Mouse (Mus musculus) embryonic facial prominence, embryonic 10.5 days (tissue): ENCODE data around the gene Larp4b. TPM values are rescaled to one million over a fixed set of nuclear protein-coding genes. Genes with fewer than 3 reads are reported as not detected.

Experiments
- DNase-seq: peaks from one replicate; pipeline ENCODE4 v3.0.0-alpha.2; 2017; ENCODE audit warnings: low spot score
- H3K27ac ChIP-seq: fragments of 300-500 bp; sonication (generic); replicated peaks from 2 replicates; pipeline ENCODE4 v1.5.1; 2016; ENCODE audit warnings: mild to moderate bottlenecking
- H3K27me3 ChIP-seq: fragments of 300-500 bp; sonication (generic); replicated peaks from 2 replicates; pipeline ENCODE4 v1.6.1; 2016; ENCODE audit warnings: low read depth, mild to moderate bottlenecking; ENCODE audit not compliant: poor library complexity, severe bottlenecking
- H3K36me3 ChIP-seq: fragments of 300-500 bp; sonication (generic); replicated peaks from 2 replicates; pipeline ENCODE4 v1.6.1; 2016; ENCODE audit warnings: mild to moderate bottlenecking, moderate library complexity
- H3K4me1 ChIP-seq: fragments of 300-500 bp; sonication (generic); 2 replicates; pipeline ENCODE4 v1.6.1; 2016
- H3K4me3 ChIP-seq: fragments of 300-500 bp; sonication (generic); 2 replicates; pipeline ENCODE4 v1.5.1; 2016; ENCODE audit warnings: mild to moderate bottlenecking, moderate library complexity
- H3K9me3 ChIP-seq: fragments of 300-500 bp; sonication (generic); 2 replicates; pipeline ENCODE4 v1.6.1; 2016; ENCODE audit warnings: mild to moderate bottlenecking
- WGBS: fragments of 180-500 bp; shearing (Covaris S2); methylation state at CpG from one replicate; pipeline ENCODE4 v1.1.7; 2016; 5-methylcytosine and 5-hydroxymethylcytosine counted together
- polyA plus RNA-seq: library from polyadenylated mRNA; unstranded; fragments of >200 nt; fragmentation: Nextera tagmentation; extraction: Ambion mirVana; gene quantifications from 2 replicates; pipeline ENCODE4 v1.2.1, GENCODE M21; 2016

The Larp4b gene
- polyA plus RNA-seq, 1 experiment from 2014 or later = 34.3 TPM

DNA sequence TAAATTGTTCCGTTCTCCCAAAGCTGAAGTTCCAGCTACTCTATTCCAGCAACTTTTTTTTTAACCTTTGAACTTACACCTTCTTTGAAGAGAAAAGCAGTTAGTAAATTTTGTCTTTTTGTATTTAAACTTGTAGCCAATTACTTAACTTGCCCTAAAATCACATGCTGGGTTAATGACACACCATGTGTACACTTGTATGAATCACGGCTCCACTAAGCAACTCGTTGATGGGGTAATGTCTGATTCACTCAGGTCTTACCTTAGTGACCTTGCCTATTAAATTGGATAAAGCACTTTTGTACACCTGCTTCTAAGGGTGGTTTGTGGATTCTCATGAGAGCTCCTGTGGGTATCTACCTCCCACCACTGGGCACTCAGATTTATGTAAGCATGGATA, 74.2 kb downstream of the Larp4b start:
- Histone ChIP-seq H3K9me3 (no peaks in the 10 kb centered on the region), H3K27me3 (no peaks in the 10 kb centered on the region), H3K27ac (no peak overlapping the region), H3K36me3 (peaks cover 96% of the 10 kb centered on the region), H3K4me3 (no peak overlapping the region), H3K4me1 (no peaks in the 10 kb centered on the region)
- WGBS = 90% methylated on average over 3 of the region's 3 CpGs
- DNase-seq = no peak

DNA sequence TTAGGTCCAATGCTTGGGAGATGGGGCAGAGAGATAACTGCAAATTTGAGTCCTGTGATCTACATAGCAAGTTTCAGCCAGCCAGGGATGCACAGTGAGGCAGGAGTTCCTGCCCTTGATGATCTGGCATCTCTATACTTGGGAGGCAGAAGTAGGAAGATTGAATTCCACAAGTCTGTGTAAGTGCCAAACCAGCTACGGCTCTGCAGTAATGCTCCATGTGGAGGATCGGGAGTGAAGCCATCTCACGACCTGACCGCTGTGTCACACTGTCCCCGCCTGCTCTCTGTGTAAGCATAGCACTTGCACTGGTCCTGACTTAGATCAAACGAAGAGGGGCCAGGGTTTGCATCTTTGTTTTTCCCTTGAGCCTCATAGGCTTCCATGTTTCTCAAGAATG, 75.9 kb downstream of the Larp4b start:
- H3K4me1 ChIP-seq = no peaks in the 10 kb centered on the region
- H3K9me3 ChIP-seq = no peaks in the 10 kb centered on the region
- no peak for DNase-seq
- no peak overlapping the region for H3K4me3 ChIP-seq
- H3K27me3 ChIP-seq = no peaks in the 10 kb centered on the region
- H3K36me3 ChIP-seq = peaks cover 96% of the 10 kb centered on the region
- WGBS = 93% methylated on average over 6 of the region's 6 CpGs
- H3K27ac ChIP-seq = no peak overlapping the region

DNA sequence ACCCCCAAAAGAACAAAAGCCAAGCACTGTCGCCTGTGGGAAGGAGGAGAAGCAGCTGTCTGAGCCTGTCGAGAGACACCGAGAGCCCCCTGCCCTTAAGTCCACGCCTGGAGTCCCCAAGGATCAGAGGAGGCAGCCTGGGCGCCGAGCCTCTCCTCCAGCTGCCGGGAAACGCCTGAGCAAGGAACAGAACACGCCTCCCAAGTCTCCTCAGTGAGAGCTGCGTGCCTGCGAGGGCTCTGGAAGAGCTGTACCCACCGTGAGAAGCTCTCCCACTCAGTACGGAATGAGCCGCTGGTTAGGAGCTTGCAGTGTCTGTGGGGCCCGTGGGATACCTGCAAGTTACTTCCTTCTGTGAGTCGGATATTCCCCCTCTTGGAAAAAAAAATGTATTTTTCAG, 77.0 kb downstream of the Larp4b start:
- no peak overlapping the region for H3K27ac ChIP-seq
- H3K4me3 ChIP-seq = no peak overlapping the region
- peaks cover 96% of the 10 kb centered on the region for H3K36me3 ChIP-seq
- DNase-seq = no peak
- H3K27me3 ChIP-seq = no peaks in the 10 kb centered on the region
- WGBS = 86% methylated on average over 16 of the region's 16 CpGs
- H3K9me3 ChIP-seq = no peaks in the 10 kb centered on the region
- H3K4me1 ChIP-seq = no peaks in the 10 kb centered on the region

DNA sequence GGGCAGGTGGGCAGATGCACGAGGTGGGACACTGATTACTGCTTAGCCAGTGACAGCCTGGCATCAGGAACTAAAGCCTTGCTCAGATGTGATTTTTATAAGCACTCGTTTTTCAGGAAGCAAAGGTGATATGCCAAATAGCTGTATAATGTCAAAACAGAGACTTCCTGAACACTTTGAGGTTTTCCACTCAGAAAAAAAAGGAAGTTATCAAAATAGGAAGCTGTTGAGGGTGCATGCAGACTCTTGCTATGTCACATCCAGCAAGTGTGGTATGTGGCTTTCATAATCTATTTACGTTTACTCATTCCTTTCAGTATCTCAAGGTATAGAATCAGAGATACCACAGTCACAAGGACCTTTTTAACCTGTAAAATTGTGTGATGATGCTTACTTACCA, 79.7 kb downstream of the Larp4b start:
- Histone ChIP-seq H3K4me3 (no peak overlapping the region), H3K4me1 (no peaks in the 10 kb centered on the region), H3K27ac (no peak overlapping the region), H3K9me3 (no peaks in the 10 kb centered on the region), H3K36me3 (peaks cover 78% of the 10 kb centered on the region), H3K27me3 (no peaks in the 10 kb centered on the region)
- WGBS = 82% methylated on average over 3 of the region's 3 CpGs
- no peak for DNase-seq

DNA sequence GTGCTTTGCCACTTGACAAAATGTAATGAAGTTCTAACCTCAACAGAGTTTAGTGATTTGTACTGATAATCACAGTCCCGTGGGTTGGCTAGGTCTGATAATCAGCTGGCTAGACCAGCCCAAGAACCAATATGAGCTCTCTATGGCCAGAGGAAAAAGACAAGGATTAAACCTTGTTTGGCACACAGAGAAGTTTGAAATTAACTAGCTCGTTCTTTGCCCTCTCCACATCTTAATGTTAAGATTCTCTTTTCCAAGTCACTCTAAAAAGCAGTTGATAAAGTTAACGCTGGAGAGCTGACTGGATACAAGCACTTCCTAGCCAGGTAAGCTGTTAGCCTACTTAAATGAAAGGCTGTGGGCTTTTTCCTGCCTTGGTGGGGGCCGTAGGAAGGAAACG, 81.5 kb downstream of the Larp4b start:
- Histone ChIP-seq H3K27me3 (no peaks in the 10 kb centered on the region), H3K4me3 (no peak overlapping the region), H3K27ac (no peak overlapping the region), H3K4me1 (peaks cover 10% of the 10 kb centered on the region), H3K36me3 (peaks cover 61% of the 10 kb centered on the region), H3K9me3 (no peaks in the 10 kb centered on the region)
- no peak for DNase-seq
- 92% methylated on average over 5 of the region's 5 CpGs for WGBS

DNA sequence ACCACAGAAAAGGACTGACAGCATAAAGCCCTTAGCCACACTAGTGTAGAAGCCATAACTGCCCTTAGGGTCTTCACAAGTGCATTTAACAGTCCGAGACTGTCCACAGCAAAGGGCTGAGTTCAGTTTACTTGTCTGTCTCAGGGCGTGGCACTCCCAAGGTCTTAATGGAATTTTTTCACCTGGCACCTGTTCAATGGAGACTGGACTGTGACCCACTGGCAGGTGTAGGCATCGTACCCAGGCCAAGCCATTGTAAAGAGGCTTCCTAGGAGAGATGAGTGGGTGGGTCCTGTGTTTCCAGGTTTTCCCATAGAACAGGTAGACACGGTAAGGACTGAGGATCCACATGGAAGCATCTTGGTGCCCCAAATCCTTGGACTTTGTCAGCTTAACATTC, 84.6 kb downstream of the Larp4b start:
- Histone ChIP-seq H3K4me3 (no peak overlapping the region), H3K27ac (no peak overlapping the region), H3K4me1 (peaks cover 21% of the 10 kb centered on the region), H3K36me3 (peaks cover 31% of the 10 kb centered on the region), H3K9me3 (no peaks in the 10 kb centered on the region), H3K27me3 (no peaks in the 10 kb centered on the region)
- DNase-seq = no peak
- WGBS = 90% methylated on average over 4 of the region's 4 CpGs

DNA sequence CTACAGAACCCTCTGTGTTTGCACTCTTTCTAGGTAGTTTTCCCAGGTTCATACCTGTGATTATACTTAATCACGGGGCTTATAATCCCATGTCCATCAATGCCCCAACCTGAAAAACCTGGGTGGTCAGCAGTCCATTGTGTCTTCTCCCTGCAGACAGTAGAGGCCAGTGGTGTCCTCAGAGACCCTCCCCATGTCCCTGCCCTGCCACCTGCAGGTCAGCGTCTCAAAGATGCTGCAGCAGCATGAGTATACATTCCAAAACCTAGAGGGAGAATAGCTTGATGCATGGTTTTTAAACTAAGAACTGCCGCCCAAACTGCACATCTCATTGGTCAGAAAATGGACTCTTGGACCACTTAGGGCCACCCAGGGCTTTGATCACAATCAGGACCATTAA, 85.0 kb downstream of the Larp4b start:
- no peak overlapping the region for H3K4me3 ChIP-seq
- no peaks in the 10 kb centered on the region for H3K9me3 ChIP-seq
- no peak for DNase-seq
- H3K27me3 ChIP-seq = no peaks in the 10 kb centered on the region
- H3K36me3 ChIP-seq = peaks cover 26% of the 10 kb centered on the region
- 66% methylated on average over 3 of the region's 3 CpGs for WGBS
- H3K4me1 ChIP-seq = peaks cover 21% of the 10 kb centered on the region
- no peak overlapping the region for H3K27ac ChIP-seq

DNA sequence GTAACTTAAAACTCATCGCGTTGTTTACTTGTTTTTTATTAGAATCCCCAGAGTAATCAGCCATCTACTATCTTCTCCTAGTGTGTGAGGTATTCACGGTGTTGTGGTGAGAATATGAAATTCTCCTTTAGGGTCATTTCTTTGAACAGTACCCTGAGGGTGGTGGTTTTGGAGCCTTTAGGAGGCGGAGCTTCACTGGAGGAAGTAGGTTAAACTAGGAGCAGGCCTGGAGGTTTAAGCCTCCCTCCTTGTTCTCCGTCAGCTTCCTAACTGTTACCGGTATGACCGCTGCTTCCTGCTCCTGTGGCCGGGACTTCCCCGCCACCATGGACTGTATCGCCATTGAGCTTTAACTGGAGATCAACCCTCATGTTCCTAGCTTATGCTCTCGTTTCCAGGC, 86.5 kb downstream of the Larp4b start:
- Histone ChIP-seq H3K36me3 (peaks cover 14% of the 10 kb centered on the region), H3K4me3 (no peak overlapping the region)
- DNase-seq = no peak

DNA sequence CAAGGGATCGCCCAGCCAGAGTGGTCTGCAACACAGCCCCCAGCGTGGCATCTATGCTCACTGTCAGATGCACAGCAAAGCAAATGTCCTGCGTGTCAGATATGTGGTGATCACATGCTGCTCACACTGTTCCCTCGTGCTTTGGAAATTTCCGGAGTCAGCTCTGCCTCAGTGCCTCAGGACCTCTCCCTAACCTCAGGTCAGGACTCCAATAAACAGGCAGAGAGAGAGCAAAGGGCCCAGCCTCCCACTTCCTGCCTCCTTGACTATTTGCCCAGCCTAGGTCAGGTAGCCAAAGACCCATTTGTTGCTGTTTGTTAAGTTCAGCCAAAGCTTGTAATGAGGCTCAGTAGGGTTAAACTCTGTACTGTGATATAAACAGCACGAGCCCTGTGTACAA, 87.4 kb downstream of the Larp4b start:
- H3K4me1 ChIP-seq = peaks cover 21% of the 10 kb centered on the region
- no peak overlapping the region for H3K4me3 ChIP-seq
- H3K9me3 ChIP-seq = no peaks in the 10 kb centered on the region
- no peak overlapping the region for H3K27ac ChIP-seq
- no peak for DNase-seq
- H3K27me3 ChIP-seq = no peaks in the 10 kb centered on the region
- WGBS = 75% methylated on average over 6 of the region's 6 CpGs
- 0 out of 2 replicates have a peak, but pooled peaks cover 7% of the 10 kb centered on the region for H3K36me3 ChIP-seq

More for the DNA sequence above, 86.5 kb downstream of the Larp4b start:
- 56% methylated on average over 11 of the region's 11 CpGs for WGBS
- Histone ChIP-seq H3K27me3 (no peaks in the 10 kb centered on the region), H3K9me3 (no peaks in the 10 kb centered on the region), H3K4me1 (peaks cover 21% of the 10 kb centered on the region), H3K27ac (no peak overlapping the region)

DNA sequence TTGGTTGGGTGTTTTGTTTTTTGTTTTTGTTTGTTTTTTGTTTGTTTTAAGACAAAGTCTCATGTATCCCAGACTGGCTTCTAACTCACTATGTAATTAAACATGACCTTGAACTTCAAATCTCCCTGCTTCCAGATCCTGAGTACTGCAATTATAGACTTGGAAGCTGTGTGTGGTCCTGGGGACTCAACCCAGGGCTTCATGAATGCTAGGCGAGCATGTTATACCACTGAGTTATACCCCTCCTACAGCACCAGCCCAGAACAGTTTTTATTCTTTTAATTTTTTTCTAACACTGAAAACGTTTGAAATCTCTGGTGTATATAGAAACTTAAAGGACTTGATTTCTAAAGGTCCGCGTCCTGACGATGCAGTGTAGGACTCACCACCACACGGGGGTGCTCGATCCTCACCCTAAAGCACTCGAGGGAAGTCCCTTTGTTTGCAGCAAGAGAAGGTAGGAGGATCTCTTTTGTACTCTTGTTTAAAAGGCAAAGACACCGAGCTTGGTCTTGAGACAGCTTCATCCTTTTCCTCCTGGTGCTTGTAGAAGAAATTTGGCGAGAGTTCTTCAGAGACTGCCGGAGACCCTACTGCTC, 88.1 kb downstream of the Larp4b start:
- peaks cover 21% of the 10 kb centered on the region for H3K4me1 ChIP-seq
- no peaks in the 10 kb centered on the region for H3K27me3 ChIP-seq
- no peak overlapping the region; the same call in 1 of the 2 replicates for H3K27ac ChIP-seq
- DNase-seq = peak; percentile 84
- 11% methylated on average over 11 of the region's 11 CpGs for WGBS
- H3K36me3 ChIP-seq = 0 out of 2 replicates have a peak, but pooled peaks cover under 1% of the 10 kb centered on the region
- no peaks in the 10 kb centered on the region for H3K9me3 ChIP-seq
- H3K4me3 ChIP-seq = no peak overlapping the region

DNA sequence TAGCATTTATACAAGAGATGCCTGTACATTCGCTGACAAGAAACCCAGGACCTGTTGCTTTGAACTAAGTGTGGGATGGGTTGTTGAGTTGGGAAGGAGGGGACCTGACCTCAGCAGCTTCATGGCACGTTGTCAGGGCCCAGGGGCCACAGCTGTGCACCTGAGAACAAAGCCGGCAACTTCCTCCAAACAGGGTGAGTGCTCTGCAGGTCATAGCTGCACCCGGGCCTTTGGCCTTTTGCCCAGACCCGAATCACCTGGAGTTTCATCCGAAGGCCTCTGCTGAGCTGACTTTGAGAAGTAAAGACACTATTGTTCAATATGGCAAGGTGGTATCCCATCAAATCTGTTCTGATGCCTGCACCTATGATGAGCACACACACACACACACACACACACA, 90.6 kb downstream of the Larp4b start:
- no peaks in the 10 kb centered on the region for H3K36me3 ChIP-seq
- DNase-seq = no peak
- WGBS = 84% methylated on average over 6 of the region's 6 CpGs
- no peak overlapping the region for H3K27ac ChIP-seq
- no peaks in the 10 kb centered on the region for H3K9me3 ChIP-seq
- no peaks in the 10 kb centered on the region for H3K27me3 ChIP-seq
- H3K4me1 ChIP-seq = peaks cover 38% of the 10 kb centered on the region
- no peak overlapping the region for H3K4me3 ChIP-seq

DNA sequence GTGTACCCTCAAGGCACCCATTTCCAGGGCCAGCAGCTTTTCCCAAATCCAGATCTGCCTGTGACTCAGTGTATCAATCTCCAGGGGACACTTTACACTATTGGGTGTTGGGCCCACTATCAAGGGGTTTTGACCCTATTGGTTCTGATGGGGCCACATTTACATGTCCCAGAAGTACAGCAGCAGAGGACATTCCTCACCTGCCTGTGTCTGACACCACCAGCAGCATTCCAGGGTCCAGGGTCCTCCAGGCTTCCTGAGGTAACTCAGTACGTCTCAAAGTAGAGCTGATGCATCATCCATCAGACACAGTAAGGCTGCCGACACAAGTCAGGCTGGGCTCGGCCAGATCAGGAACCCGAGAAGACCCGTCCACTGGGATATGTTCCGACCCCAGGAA, 91.0 kb downstream of the Larp4b start:
- H3K9me3 ChIP-seq = no peaks in the 10 kb centered on the region
- H3K4me1 ChIP-seq = peaks cover 36% of the 10 kb centered on the region
- 84% methylated on average over 6 of the region's 6 CpGs for WGBS
- H3K4me3 ChIP-seq = no peak overlapping the region
- H3K27ac ChIP-seq = no peak overlapping the region
- no peaks in the 10 kb centered on the region for H3K36me3 ChIP-seq
- no peaks in the 10 kb centered on the region for H3K27me3 ChIP-seq
- DNase-seq = no peak

DNA sequence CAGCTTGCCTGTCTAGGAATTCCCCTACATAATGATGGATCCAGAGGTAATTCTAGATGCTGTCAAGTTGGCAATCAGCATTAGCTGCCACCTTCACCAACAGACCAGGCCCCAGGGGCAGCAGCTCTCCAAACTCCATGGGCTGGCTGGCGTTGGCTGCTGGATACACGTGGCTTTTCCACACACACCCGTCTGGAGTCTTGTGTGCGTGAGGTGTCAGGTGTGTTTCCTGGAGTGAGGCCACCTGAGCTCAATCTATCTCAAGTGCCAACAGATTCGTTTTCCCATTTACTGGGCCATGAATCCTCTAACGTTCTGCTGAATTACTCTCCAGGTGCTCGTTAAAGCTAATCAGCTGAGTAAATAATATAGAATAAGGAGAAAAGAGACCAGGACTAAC, 93.5 kb downstream of the Larp4b start:
- H3K4me3 ChIP-seq = no peak overlapping the region
- no peak overlapping the region for H3K27ac ChIP-seq
- H3K9me3 ChIP-seq = no peaks in the 10 kb centered on the region
- H3K27me3 ChIP-seq = no peaks in the 10 kb centered on the region
- H3K36me3 ChIP-seq = no peaks in the 10 kb centered on the region
- no peak for DNase-seq
- peaks cover 31% of the 10 kb centered on the region for H3K4me1 ChIP-seq
- 61% methylated on average over 7 of the region's 7 CpGs for WGBS
